Mouse (Mus musculus): ENCODE results near the gene Ctsj. TPM values are rescaled to one million over a fixed set of nuclear protein-coding genes. Genes with fewer than 3 reads are reported as not detected.
"Not testable (repeated sequence)": the region's sequence is repeated elsewhere in the genome, so short reads cannot be mapped to it uniquely, and the experiment has no call there.

The Ctsj gene
- not detected in 2 replicates for polyA plus RNA-seq (2015; fragmentation: Nextera tagmentation; extraction: Ambion mirVana)

DNA sequence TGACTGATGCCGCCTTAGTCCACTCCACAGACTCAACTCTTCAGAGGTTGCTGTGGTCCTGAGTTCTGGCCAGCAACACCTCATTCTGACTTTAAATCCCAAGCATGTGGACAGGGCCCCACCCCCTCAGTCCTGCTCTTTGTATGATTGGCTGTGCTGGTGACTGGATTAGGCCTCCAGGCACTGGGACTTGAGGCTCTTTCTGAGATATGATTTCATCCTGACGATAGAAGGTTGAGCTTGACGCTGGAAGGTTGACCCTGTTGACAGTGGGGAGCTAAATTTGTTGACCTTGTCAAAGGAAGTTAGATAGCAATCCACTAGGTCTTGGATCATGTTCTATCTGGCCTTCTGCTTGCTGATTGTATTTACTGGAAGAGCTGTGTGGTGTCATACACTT lies at the start of gene Ctsj:
TSS of gene Ctsj (minus strand) at position 101 of the 400 bp plus-strand sequence.
- 83% methylated on average over 3 of the region's 3 CpGs for WGBS

DNA sequence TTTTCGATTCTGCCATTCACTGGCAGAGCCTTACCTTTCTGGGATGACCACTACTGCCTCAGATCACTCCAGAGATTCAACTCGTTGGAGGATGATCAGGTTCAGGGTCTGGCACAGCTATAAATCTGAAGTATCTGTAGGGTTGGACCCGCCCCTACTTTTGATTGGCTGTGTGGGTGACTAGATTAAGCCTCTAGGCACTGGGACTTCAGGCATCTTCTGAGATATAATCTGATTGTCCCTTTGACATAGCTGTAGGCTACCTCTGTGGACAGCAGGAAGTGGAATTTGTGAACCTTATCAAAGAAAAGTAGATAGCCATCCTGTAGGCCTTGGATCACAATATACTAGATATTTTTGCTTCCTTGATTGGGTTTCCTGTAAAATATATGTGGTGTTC lies 34.8 kb upstream of the Ctsj start, which contains the start of gene Ctsq:
TSS of gene Ctsq (minus strand) at position 101 of the 400 bp plus-strand sequence.
- Histone ChIP-seq H3K9me3 (no peaks in the 10 kb centered on the region), H3K27me3 (no peaks in the 10 kb centered on the region), H3K9ac (no peak within 1 kb of the TSS), H3K36me3 (no peaks in the 10 kb centered on the region), H3K4me1 (no peaks in the 10 kb centered on the region), H3K27ac (no peak within 1 kb of the TSS), H3K4me3 (no peak within 1 kb of the TSS), H3K4me2 (no peak within 1 kb of the TSS)
- ATAC-seq (ENCODE audit: insufficient number of reproducible peaks, low FRiP score, low TSS enrichment, low read depth) = no peak
- WGBS = 53% methylated on average over 3 of the region's 3 CpGs

More for the DNA sequence above, at the start of gene Ctsj:
- Histone ChIP-seq H3K4me2 (no peak within 1 kb of the TSS), H3K27ac (no peak within 1 kb of the TSS), H3K27me3 (no peaks in the 10 kb centered on the region), H3K9me3 (no peaks in the 10 kb centered on the region), H3K4me1 (no peaks in the 10 kb centered on the region), H3K36me3 (no peaks in the 10 kb centered on the region), H3K4me3 (no peak within 1 kb of the TSS), H3K9ac (no peak within 1 kb of the TSS)
- no peak for ATAC-seq (ENCODE audit: insufficient number of reproducible peaks, low FRiP score, low TSS enrichment, low read depth)

GRCm38 (mm10) chr13:61022785-61023184 lies 17.0 kb upstream of the Ctsj start:
- Histone ChIP-seq H3K27me3 (no peaks in the 10 kb centered on the region), H3K4me2 (no peak overlapping the region), H3K4me1 (no peaks in the 10 kb centered on the region), H3K27ac (no peak overlapping the region), H3K36me3 (no peaks in the 10 kb centered on the region), H3K4me3 (no peak overlapping the region), H3K9me3 (no peaks in the 10 kb centered on the region), H3K9ac (no peak overlapping the region)
- 79% methylated on average over 3 of the region's 3 CpGs for WGBS
- no peak for ATAC-seq (ENCODE audit: insufficient number of reproducible peaks, low FRiP score, low TSS enrichment, low read depth)

DNA sequence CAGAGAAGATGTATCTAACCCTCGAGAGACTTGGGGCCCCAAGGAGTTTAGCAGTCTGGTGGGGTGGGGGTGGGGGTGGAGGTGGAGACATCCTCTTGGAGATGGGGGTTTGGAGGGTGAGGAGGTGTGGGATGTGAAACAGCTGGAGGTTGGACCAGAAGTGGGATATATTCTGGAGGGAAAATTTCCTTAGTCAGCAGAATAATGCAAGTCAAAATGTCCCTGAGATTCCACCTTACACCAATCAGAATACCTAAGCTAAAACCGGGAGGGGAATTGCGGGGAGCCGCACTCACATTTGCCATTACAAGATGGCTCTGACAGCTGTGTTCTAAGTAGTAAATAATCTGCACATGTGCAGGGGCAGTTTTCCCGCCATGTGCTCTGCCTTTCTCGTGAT lies 16.1 kb upstream of the Ctsj start:
- no peak overlapping the region for H3K4me3 ChIP-seq
- ATAC-seq (ENCODE audit: insufficient number of reproducible peaks, low FRiP score, low TSS enrichment, low read depth) = no peak
- WGBS = 84% methylated on average over 6 of the region's 6 CpGs
- no peaks in the 10 kb centered on the region for H3K9me3 ChIP-seq
- H3K4me2 ChIP-seq = no peak overlapping the region
- H3K36me3 ChIP-seq = no peaks in the 10 kb centered on the region
- no peak overlapping the region for H3K27ac ChIP-seq
- H3K4me1 ChIP-seq = no peaks in the 10 kb centered on the region
- H3K27me3 ChIP-seq = no peaks in the 10 kb centered on the region
- no peak overlapping the region for H3K9ac ChIP-seq

GRCm38 (mm10) chr13:61010171-61010570 lies 4.4 kb upstream of the Ctsj start:
- H3K4me3 ChIP-seq = no peak overlapping the region
- no peak overlapping the region for H3K4me2 ChIP-seq
- H3K27ac ChIP-seq = no peak overlapping the region
- H3K36me3 ChIP-seq = no peaks in the 10 kb centered on the region
- H3K27me3 ChIP-seq = no peaks in the 10 kb centered on the region
- WGBS = 81% methylated on average over 4 of the region's 4 CpGs
- H3K9ac ChIP-seq = no peak overlapping the region
- H3K4me1 ChIP-seq = no peaks in the 10 kb centered on the region
- no peak for ATAC-seq (ENCODE audit: insufficient number of reproducible peaks, low FRiP score, low TSS enrichment, low read depth)
- H3K9me3 ChIP-seq = 0 out of 2 replicates have a peak, but pooled peaks cover 2% of the 10 kb centered on the region

DNA sequence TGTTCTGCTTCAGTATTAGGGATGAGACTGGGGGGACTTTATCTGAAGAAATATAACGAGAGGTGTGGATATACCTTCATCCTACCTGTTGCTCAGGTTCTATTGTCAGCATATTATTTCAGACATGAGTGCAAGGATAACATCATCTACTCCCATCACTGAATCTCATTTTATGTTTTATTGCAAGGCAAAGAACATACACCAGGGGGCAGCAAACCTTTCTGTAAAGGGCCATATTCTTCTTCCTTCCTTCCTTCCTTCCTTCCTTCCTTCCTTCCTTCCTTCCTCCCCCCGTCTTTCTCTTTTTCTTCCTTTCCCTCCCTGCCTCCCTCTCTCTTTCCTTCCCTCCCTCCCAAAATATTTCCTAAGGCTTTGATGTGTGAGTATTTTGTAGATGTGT lies 8.2 kb downstream of the Ctsj start:
- Histone ChIP-seq H3K4me1 (no peaks in the 10 kb centered on the region), H3K4me3 (no peak overlapping the region), H3K36me3 (no peaks in the 10 kb centered on the region), H3K27me3 (no peaks in the 10 kb centered on the region), H3K27ac (no peak overlapping the region), H3K9ac (no peak overlapping the region), H3K9me3 (no peaks in the 10 kb centered on the region), H3K4me2 (no peak overlapping the region)
- 48% methylated on average over 2 of the region's 2 CpGs for WGBS
- no peak for ATAC-seq (ENCODE audit: insufficient number of reproducible peaks, low FRiP score, low TSS enrichment, low read depth)

- 75% methylated on average over 4 of the region's 5 CpGs for WGBS
- H3K27ac ChIP-seq; H3K27me3 ChIP-seq; H3K4me3 ChIP-seq; ATAC-seq (ENCODE audit: insufficient number of reproducible peaks, low FRiP score, low TSS enrichment, low read depth); H3K9ac ChIP-seq; H3K9me3 ChIP-seq; H3K4me2 ChIP-seq; H3K36me3 ChIP-seq; H3K4me1 ChIP-seq: not testable (repeated sequence)
Observed at GRCm38 (mm10) chr13:60986915-60987314, 18.8 kb downstream of the Ctsj start.

- H3K9ac ChIP-seq; H3K4me1 ChIP-seq; H3K9me3 ChIP-seq; H3K27ac ChIP-seq; H3K4me2 ChIP-seq; ATAC-seq (ENCODE audit: insufficient number of reproducible peaks, low FRiP score, low TSS enrichment, low read depth); H3K36me3 ChIP-seq; H3K4me3 ChIP-seq; H3K27me3 ChIP-seq: not testable (repeated sequence)
- WGBS = 70% methylated on average over 4 of the region's 4 CpGs
Observed at GRCm38 (mm10) chr13:60972319-60972718, 33.4 kb downstream of the Ctsj start.

- ATAC-seq (ENCODE audit: insufficient number of reproducible peaks, low FRiP score, low TSS enrichment, low read depth); H3K36me3 ChIP-seq; H3K4me1 ChIP-seq; H3K4me2 ChIP-seq; H3K9ac ChIP-seq; H3K27ac ChIP-seq; H3K9me3 ChIP-seq; H3K27me3 ChIP-seq; H3K4me3 ChIP-seq: not testable (repeated sequence)
- WGBS = 35% methylated on average over 5 of the region's 5 CpGs
Observed at GRCm38 (mm10) chr13:60963985-60964384, 41.8 kb downstream of the Ctsj start.

DNA sequence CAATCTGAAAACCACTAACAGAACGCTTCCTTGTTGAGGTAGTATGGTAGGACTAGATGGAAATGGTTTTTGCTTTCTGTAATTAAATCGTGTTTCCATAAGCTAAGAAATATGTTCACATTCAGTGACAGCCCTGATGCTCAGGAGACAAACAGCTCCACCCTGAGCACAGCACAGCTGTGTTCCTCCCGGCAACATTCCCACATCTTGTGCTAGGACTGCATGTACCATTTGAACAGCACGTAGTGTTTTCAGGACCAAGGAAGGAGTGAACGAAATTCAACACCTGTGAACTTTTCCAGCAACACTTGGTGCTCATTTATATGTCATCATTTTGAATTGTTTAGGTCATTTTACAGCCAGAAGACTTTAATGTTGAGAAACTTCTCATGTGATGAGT lies 44.1 kb downstream of the Ctsj start:
- Histone ChIP-seq H3K9ac (no peak overlapping the region), H3K4me3 (no peak overlapping the region), H3K27ac (no peak overlapping the region), H3K4me1 (no peaks in the 10 kb centered on the region), H3K36me3 (no peaks in the 10 kb centered on the region), H3K4me2 (no peak overlapping the region), H3K27me3 (no peaks in the 10 kb centered on the region), H3K9me3 (no peaks in the 10 kb centered on the region)
- no peak for ATAC-seq (ENCODE audit: insufficient number of reproducible peaks, low FRiP score, low TSS enrichment, low read depth)
- 62% methylated on average over 5 of the region's 5 CpGs for WGBS

Other genes with a start within 250 kb of the Ctsj start
- gene BC051665, start 219.6 kb downstream of the Ctsj start, polyA plus RNA-seq (2015; fragmentation: Nextera tagmentation; extraction: Ambion mirVana) = not detected in 2 replicates
- 1.3 and 1.4 TPM in 2 replicates for gene Ctsll3, start 203.1 kb downstream of the Ctsj start, polyA plus RNA-seq (2015; fragmentation: Nextera tagmentation; extraction: Ambion mirVana)
- gene 4930486L24Rik, start 141.5 kb downstream of the Ctsj start, polyA plus RNA-seq (2015; fragmentation: Nextera tagmentation; extraction: Ambion mirVana) = 0.23 and 0.36 TPM in 2 replicates
- not detected in 2 replicates for gene Gm49392, start 109.1 kb downstream of the Ctsj start, polyA plus RNA-seq (2015; fragmentation: Nextera tagmentation; extraction: Ambion mirVana)
- 4.1 and 5.5 TPM in 2 replicates for gene Ctla2b, start 108.5 kb downstream of the Ctsj start, polyA plus RNA-seq (2015; fragmentation: Nextera tagmentation; extraction: Ambion mirVana)
- gene Tpbpb, start 101.1 kb downstream of the Ctsj start, polyA plus RNA-seq (2015; fragmentation: Nextera tagmentation; extraction: Ambion mirVana) = not detected in 2 replicates
- gene Gm49393, start 70.4 kb downstream of the Ctsj start, polyA plus RNA-seq (2015; fragmentation: Nextera tagmentation; extraction: Ambion mirVana) = not detected in 2 replicates
- 2.1 and 2.9 TPM in 2 replicates for gene Gm49391, start 69.4 kb downstream of the Ctsj start, polyA plus RNA-seq (2015; fragmentation: Nextera tagmentation; extraction: Ambion mirVana)
- gene Ctla2a, start 69.3 kb downstream of the Ctsj start, polyA plus RNA-seq (2015; fragmentation: Nextera tagmentation; extraction: Ambion mirVana) = 29.7 and 31.1 TPM in 2 replicates
- not detected in 2 replicates for gene Tpbpa, start 64.0 kb downstream of the Ctsj start, polyA plus RNA-seq (2015; fragmentation: Nextera tagmentation; extraction: Ambion mirVana)
- not detected in 2 replicates for gene Ctsq, start 34.7 kb upstream of the Ctsj start, polyA plus RNA-seq (2015; fragmentation: Nextera tagmentation; extraction: Ambion mirVana)
- not detected in 2 replicates for gene Ctsr, start 158.3 kb upstream of the Ctsj start, polyA plus RNA-seq (2015; fragmentation: Nextera tagmentation; extraction: Ambion mirVana)
- gene Cts6, start 197.5 kb upstream of the Ctsj start, polyA plus RNA-seq (2015; fragmentation: Nextera tagmentation; extraction: Ambion mirVana) = not detected in 2 replicates
- not detected in 2 replicates for gene Cts8, start 249.4 kb upstream of the Ctsj start, polyA plus RNA-seq (2015; fragmentation: Nextera tagmentation; extraction: Ambion mirVana)